Mouse (Mus musculus): ENCODE measurements at regions not wholly inside any gene's neighbourhood (a gene's known extent, or its start where the extent isn't known, plus 50 kb on each side); places are given as distances from the start of the nearest gene placed in this dataset.
A peak's percentile ranks its signal among the peaks of the same experiment; 100 is the strongest.

DNA sequence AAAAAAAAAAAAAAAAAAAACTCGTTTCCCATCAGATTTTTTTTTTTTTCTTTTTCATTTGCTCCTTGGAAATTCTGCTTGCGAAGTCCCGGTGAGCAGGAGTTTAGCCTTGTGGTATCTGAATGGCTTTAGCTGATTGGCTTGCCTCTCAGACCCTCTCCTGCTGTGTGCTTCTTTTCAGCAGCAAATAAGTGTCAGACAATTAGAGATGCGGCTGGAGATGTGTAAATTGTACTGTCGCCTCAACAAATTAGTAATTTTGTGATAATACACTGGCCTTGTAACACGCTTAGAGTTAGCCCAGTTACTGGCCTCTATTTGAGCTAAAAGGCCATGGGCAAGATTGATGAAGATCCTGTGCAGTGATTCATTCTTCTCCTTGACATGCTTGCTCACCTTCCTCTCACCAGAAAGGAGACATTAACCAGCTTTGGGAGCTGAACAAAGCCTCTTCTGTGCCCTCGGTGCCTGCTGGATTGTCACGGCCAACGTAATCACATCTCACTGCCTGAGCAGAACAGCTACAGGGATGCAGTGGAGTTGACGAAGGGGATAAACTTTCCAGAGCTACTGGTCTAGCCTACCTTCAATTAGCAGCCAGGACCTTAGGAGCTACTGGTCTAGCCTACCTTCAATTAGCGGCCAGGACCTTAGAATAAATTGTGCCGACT, 1212.7 kb upstream of the Klhl29 start:
- H3K27me3 ChIP-seq (ENCODE audit: insufficient read depth, low read length): no peaks in the 10 kb centered on the region
- no peak overlapping the region for H3K27ac ChIP-seq (ENCODE audit: low read depth, low read length)
- H3K4me3 ChIP-seq (ENCODE audit: low read depth, low read length): no peak overlapping the region
- no peaks in the 10 kb centered on the region for H3K36me3 ChIP-seq (ENCODE audit: insufficient read depth, low read length)
- 27% methylated on average over 12 of the region's 12 CpGs for WGBS
- no peak for ATAC-seq (ENCODE audit: low FRiP score)
- H3K4me2 ChIP-seq (ENCODE audit: low read depth, low read length, poor library complexity, severe bottlenecking): no peak overlapping the region
- no peaks in the 10 kb centered on the region for H3K4me1 ChIP-seq (ENCODE audit: insufficient read depth, low read length)
- H3K9me3 ChIP-seq (ENCODE audit: low read length): no peaks in the 10 kb centered on the region
- no peak for TF ChIP-seq CTCF (IDR thresholded peaks at IDR 0.05)
- H3K9ac ChIP-seq (replicated peaks; ENCODE audit: low read length, poor library complexity, severe bottlenecking): no peak overlapping the region
- DNase-seq (ENCODE audit: low spot score): no peak

DNA sequence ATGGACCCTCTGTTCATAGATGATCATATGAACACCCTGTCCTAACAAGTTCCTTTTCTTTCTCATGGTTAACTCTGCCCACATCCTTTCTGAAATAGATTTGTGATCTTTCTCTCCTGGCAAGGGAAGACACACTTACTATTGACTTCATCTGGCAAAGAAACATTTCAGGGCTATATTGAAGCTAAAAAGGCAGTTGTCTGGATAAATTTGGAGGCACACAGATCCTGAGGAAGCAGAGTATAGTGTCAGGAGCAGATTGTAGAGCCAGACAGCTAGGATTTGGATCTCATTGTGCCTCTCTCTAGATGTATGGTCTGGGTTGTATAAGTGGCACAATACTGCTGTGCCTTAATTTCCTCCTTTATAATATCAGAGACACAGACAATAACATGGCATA, 1204.7 kb upstream of the Klhl29 start:
- no peak overlapping the region for H3K4me2 ChIP-seq (ENCODE audit: low read depth, low read length, poor library complexity, severe bottlenecking)
- H3K9ac ChIP-seq (replicated peaks; ENCODE audit: low read length, poor library complexity, severe bottlenecking): no peak overlapping the region
- H3K4me3 ChIP-seq (ENCODE audit: low read depth, low read length): no peak overlapping the region
- no peaks in the 10 kb centered on the region for H3K27me3 ChIP-seq (ENCODE audit: insufficient read depth, low read length)
- ATAC-seq (ENCODE audit: low FRiP score): no peak
- TF ChIP-seq CTCF (IDR thresholded peaks at IDR 0.05): no peak
- no peak overlapping the region for H3K27ac ChIP-seq (ENCODE audit: low read depth, low read length)
- DNase-seq (ENCODE audit: low spot score): no peak
- H3K36me3 ChIP-seq (ENCODE audit: insufficient read depth, low read length): no peaks in the 10 kb centered on the region
- H3K9me3 ChIP-seq (ENCODE audit: low read length): no peaks in the 10 kb centered on the region
- no peaks in the 10 kb centered on the region for H3K4me1 ChIP-seq (ENCODE audit: insufficient read depth, low read length)

DNA sequence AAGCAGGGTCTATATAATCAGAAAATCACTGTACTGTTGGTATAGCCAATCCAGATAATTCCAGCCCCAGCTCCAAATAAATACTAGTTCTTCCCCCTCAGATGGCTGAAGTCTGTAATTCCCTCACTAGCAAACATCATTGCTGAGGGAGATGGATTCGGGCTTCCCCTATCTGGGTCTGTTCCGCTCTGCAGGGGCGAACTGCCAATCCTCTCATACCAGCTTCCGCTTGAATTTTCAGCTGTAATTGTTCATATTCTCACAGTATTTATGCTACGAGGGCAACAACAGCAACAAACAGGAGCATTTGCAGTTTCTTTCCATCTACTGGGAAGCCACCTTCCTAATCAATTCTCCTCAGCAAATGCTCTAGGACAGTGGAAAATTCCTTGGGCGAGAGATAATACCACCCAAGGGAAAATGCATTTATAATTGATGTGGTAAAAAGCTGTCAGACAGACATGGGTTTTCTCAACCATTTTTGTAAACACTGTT, 1201.4 kb upstream of the Klhl29 start:
- 43% methylated on average over 6 of the region's 6 CpGs for WGBS
- H3K27me3 ChIP-seq (ENCODE audit: insufficient read depth, low read length): no peaks in the 10 kb centered on the region
- no peak for ATAC-seq (ENCODE audit: low FRiP score)
- DNase-seq (ENCODE audit: low spot score): peak; percentile 8
- H3K9ac ChIP-seq (replicated peaks; ENCODE audit: low read length, poor library complexity, severe bottlenecking): no peak overlapping the region
- no peak overlapping the region for H3K27ac ChIP-seq (ENCODE audit: low read depth, low read length)
- no peaks in the 10 kb centered on the region for H3K36me3 ChIP-seq (ENCODE audit: insufficient read depth, low read length)
- no peak overlapping the region for H3K4me3 ChIP-seq (ENCODE audit: low read depth, low read length)
- TF ChIP-seq CTCF (IDR thresholded peaks at IDR 0.05): no peak
- H3K4me2 ChIP-seq (ENCODE audit: low read depth, low read length, poor library complexity, severe bottlenecking): no peak overlapping the region
- H3K9me3 ChIP-seq (ENCODE audit: low read length): no peaks in the 10 kb centered on the region
- no peaks in the 10 kb centered on the region for H3K4me1 ChIP-seq (ENCODE audit: insufficient read depth, low read length)

Measured in midbrain, postnatal 0 days (tissue).